Mouse (Mus musculus): Measurements from ENCODE around the gene Syngr4.

- TF ChIP-seq CTCF (IDR thresholded peaks at IDR 0.05; ENCODE audit: extremely low read depth, insufficient read depth, insufficient read length, insufficient replicate concordance) = no peak
- TF ChIP-seq POLR2A (IDR thresholded peaks at IDR 0.05; ENCODE audit: low read depth, low read length) = no peak
These were observed 43.4 kb downstream of the Syngr4 start for GRCm38 (mm10) chr7:45853089-45853488.

All from spleen, adult 2 months (tissue).